Mouse (Mus musculus) kidney, embryonic 16.5 days (tissue): Measurements from ENCODE around the gene Pla2g1b. TPM values are rescaled to one million over a fixed set of nuclear protein-coding genes. Genes with fewer than 3 reads are reported as not detected.

Experiments
- ATAC-seq: fragments of 200-750 bp; cut with Nextera tagmentation; 2 replicates; pipeline ENCODE4 v1.8.0; 2017; ENCODE audit warnings: moderate TSS enrichment; ENCODE audit not compliant: low FRiP score, low TSS enrichment
- H3K27ac ChIP-seq: fragments of 300-500 bp; sonication (generic); 2 replicates; pipeline ENCODE4 v1.5.1; 2014; ENCODE audit warnings: low read length
- H3K27me3 ChIP-seq: fragments of 300-500 bp; sonication (generic); 2 replicates; pipeline ENCODE4 v1.6.1; 2014; ENCODE audit warnings: low read length, control low read depth, mixed read lengths; ENCODE audit not compliant: insufficient read depth
- H3K36me3 ChIP-seq: fragments of 300-500 bp; sonication (generic); 2 replicates; pipeline ENCODE4 v1.6.1; 2014; ENCODE audit warnings: low read length, control low read depth, mixed read lengths; ENCODE audit not compliant: insufficient read depth
- H3K4me1 ChIP-seq: fragments of 300-500 bp; sonication (generic); 2 replicates; pipeline ENCODE4 v1.6.1; 2014; ENCODE audit warnings: low read length, control low read depth, mixed read lengths; ENCODE audit not compliant: insufficient read depth
- H3K4me2 ChIP-seq: fragments of 300-500 bp; sonication (generic); replicated peaks from 2 replicates; pipeline ENCODE4 v1.6.1; 2014; ENCODE audit warnings: low read depth, low read length
- H3K4me3 ChIP-seq: fragments of 300-500 bp; sonication (generic); 2 replicates; pipeline ENCODE4 v1.5.1; 2014; ENCODE audit warnings: mild to moderate bottlenecking, low read length
- H3K9ac ChIP-seq: fragments of 300-500 bp; sonication (generic); replicated peaks from 2 replicates; pipeline ENCODE4 v1.6.1; 2014; ENCODE audit warnings: low read length
- H3K9me3 ChIP-seq: fragments of 300-500 bp; sonication (generic); 2 replicates; pipeline ENCODE4 v1.6.1; 2016; ENCODE audit warnings: low read length, control low read depth
- whole genome bisulfite sequencing: fragments of 180-500 bp; shearing (Covaris S2); extraction: QIAGEN DNeasy Blood & Tissue Kit; methylation state at CpG from one replicate; pipeline ENCODE4 v1.1.7; 2014; 5-methylcytosine and 5-hydroxymethylcytosine counted together
- polyA plus RNA-seq: library from polyadenylated mRNA; unstranded; fragments of >200 nt; fragmentation: Nextera tagmentation; extraction: Ambion mirVana; gene quantifications from 2 replicates; pipeline ENCODE4 v1.2.1, GENCODE M21; 2015

Gene Pla2g1b
- polyA plus RNA-seq, 1 experiment from 2014 or later, result 0.94 TPM

GRCm38 (mm10) chr5:115482390-115483265 is 16.6 kb downstream of the Pla2g1b start:
- Histone ChIP-seq H3K9me3 (no peaks in the 10 kb centered on the region), H3K27ac (no peak overlapping the region), H3K36me3 (peaks cover 2% of the 10 kb centered on the region; the same call in 1 of the 2 replicates), H3K4me3 (peak overlapping the region; percentile 19), H3K27me3 (no peaks in the 10 kb centered on the region), H3K4me1 (peaks cover 30% of the 10 kb centered on the region), H3K4me2 (peak overlapping the region; percentile 44), H3K9ac (peak overlapping the region; percentile 37)
- WGBS, result 25% methylated on average over 38 of the region's 38 CpGs
- no peak for ATAC-seq

- no peak overlapping the region for H3K9ac ChIP-seq
- H3K27me3 ChIP-seq, result no peaks in the 10 kb centered on the region
- no peaks in the 10 kb centered on the region for H3K9me3 ChIP-seq
- WGBS, result 44% methylated on average over 6 of the region's 6 CpGs
- no peak overlapping the region for H3K27ac ChIP-seq
- H3K4me2 ChIP-seq, result peak overlapping the region; percentile 44
- no peak for ATAC-seq
- no peaks in the 10 kb centered on the region for H3K36me3 ChIP-seq
- H3K4me3 ChIP-seq, result no peak overlapping the region
- H3K4me1 ChIP-seq, result peaks cover 31% of the 10 kb centered on the region
Observed at GRCm38 (mm10) chr5:115483385-115483784, 17.3 kb downstream of the Pla2g1b start.

- H3K4me2 ChIP-seq, result peak within 1 kb of the TSS; percentile 76
- H3K27ac ChIP-seq, result peak within 1 kb of the TSS; percentile 72
- peak; percentile 87 for ATAC-seq
- 7% methylated on average over 30 of the region's 30 CpGs for WGBS
- no peaks in the 10 kb centered on the region for H3K9me3 ChIP-seq
- H3K4me1 ChIP-seq, result peaks cover 36% of the 10 kb centered on the region
- peak within 1 kb of the TSS; percentile 65 for H3K9ac ChIP-seq
- H3K36me3 ChIP-seq, result no peaks in the 10 kb centered on the region
- H3K27me3 ChIP-seq, result no peaks in the 10 kb centered on the region
- H3K4me3 ChIP-seq, result peak within 1 kb of the TSS; percentile 51
Observed at GRCm38 (mm10) chr5:115483947-115484920, 18.2 kb downstream of the Pla2g1b start, which contains the start of gene Sirt4. Gene Sirt4 (minus strand): TSS chr5:115484725.

- peak overlapping the region; percentile 76 for H3K4me2 ChIP-seq
- H3K9ac ChIP-seq, result peak overlapping the region; percentile 65
- 66% methylated on average over 5 of the region's 5 CpGs for WGBS
- ATAC-seq, result no peak
- H3K27me3 ChIP-seq, result no peaks in the 10 kb centered on the region
- peak overlapping the region; percentile 64; the same call in 1 of the 2 replicates for H3K27ac ChIP-seq
- no peaks in the 10 kb centered on the region for H3K9me3 ChIP-seq
- no peaks in the 10 kb centered on the region for H3K36me3 ChIP-seq
- peak overlapping the region; percentile 51 for H3K4me3 ChIP-seq
- H3K4me1 ChIP-seq, result peaks cover 38% of the 10 kb centered on the region
Observed at GRCm38 (mm10) chr5:115484996-115485395, 18.9 kb downstream of the Pla2g1b start.

GRCm38 (mm10) chr5:115485489-115486205 is 19.6 kb downstream of the Pla2g1b start:
- no peaks in the 10 kb centered on the region for H3K36me3 ChIP-seq
- H3K27ac ChIP-seq, result peak overlapping the region; percentile 72
- H3K4me1 ChIP-seq, result peaks cover 36% of the 10 kb centered on the region
- H3K4me2 ChIP-seq, result 0 out of 2 replicates have a peak overlapping the region, but pooled peaks have one; percentile 4
- WGBS, result 67% methylated on average over 18 of the region's 18 CpGs
- no peak overlapping the region for H3K9ac ChIP-seq
- no peaks in the 10 kb centered on the region for H3K27me3 ChIP-seq
- no peak overlapping the region for H3K4me3 ChIP-seq
- ATAC-seq, result no peak
- H3K9me3 ChIP-seq, result no peaks in the 10 kb centered on the region

- WGBS, result 57% methylated on average over 4 of the region's 4 CpGs
- H3K36me3 ChIP-seq, result no peaks in the 10 kb centered on the region
- no peak overlapping the region for H3K4me3 ChIP-seq
- no peaks in the 10 kb centered on the region for H3K9me3 ChIP-seq
- no peak overlapping the region for H3K4me2 ChIP-seq
- peaks cover 47% of the 10 kb centered on the region for H3K4me1 ChIP-seq
- H3K27ac ChIP-seq, result no peak overlapping the region
- no peak overlapping the region for H3K9ac ChIP-seq
- H3K27me3 ChIP-seq, result no peaks in the 10 kb centered on the region
- no peak for ATAC-seq
Observed at GRCm38 (mm10) chr5:115486726-115487125, 20.7 kb downstream of the Pla2g1b start.

GRCm38 (mm10) chr5:115487353-115487752 is 21.3 kb downstream of the Pla2g1b start:
- Histone ChIP-seq H3K4me3 (no peak overlapping the region), H3K27ac (no peak overlapping the region), H3K9ac (no peak overlapping the region), H3K27me3 (no peaks in the 10 kb centered on the region), H3K4me1 (peaks cover 52% of the 10 kb centered on the region), H3K4me2 (no peak overlapping the region), H3K36me3 (no peaks in the 10 kb centered on the region), H3K9me3 (no peaks in the 10 kb centered on the region)
- WGBS, result 90% methylated on average over 8 of the region's 8 CpGs
- ATAC-seq, result no peak

GRCm38 (mm10) chr5:115487942-115488580 is 22.0 kb downstream of the Pla2g1b start:
- no peaks in the 10 kb centered on the region for H3K36me3 ChIP-seq
- peaks cover 46% of the 10 kb centered on the region for H3K4me1 ChIP-seq
- H3K4me2 ChIP-seq, result no peak overlapping the region
- H3K27me3 ChIP-seq, result no peaks in the 10 kb centered on the region
- no peak for ATAC-seq
- H3K9me3 ChIP-seq, result no peaks in the 10 kb centered on the region
- H3K9ac ChIP-seq, result no peak overlapping the region
- 71% methylated on average over 9 of the region's 9 CpGs for WGBS
- no peak overlapping the region for H3K27ac ChIP-seq
- H3K4me3 ChIP-seq, result no peak overlapping the region
